Mouse (Mus musculus) spleen, adult 2 months (tissue): Measurements from ENCODE around the gene Rap1a.

ENCODE experiments used
- CTCF ChIP-seq: fragments of 200-500 bp; IDR thresholded peaks from 2 replicates; pipeline ENCODE4 v1.5.1; 2011; ENCODE audit warnings: mild to moderate bottlenecking, inconsistent platforms; ENCODE audit not compliant: insufficient read depth, insufficient read length, insufficient replicate concordance; ENCODE audit errors: extremely low read depth
- POLR2A ChIP-seq: fragments of 200-500 bp; IDR thresholded peaks from 2 replicates; pipeline ENCODE4 v1.6.1; 2011; ENCODE audit warnings: low read depth, low read length, inconsistent platforms

DNA sequence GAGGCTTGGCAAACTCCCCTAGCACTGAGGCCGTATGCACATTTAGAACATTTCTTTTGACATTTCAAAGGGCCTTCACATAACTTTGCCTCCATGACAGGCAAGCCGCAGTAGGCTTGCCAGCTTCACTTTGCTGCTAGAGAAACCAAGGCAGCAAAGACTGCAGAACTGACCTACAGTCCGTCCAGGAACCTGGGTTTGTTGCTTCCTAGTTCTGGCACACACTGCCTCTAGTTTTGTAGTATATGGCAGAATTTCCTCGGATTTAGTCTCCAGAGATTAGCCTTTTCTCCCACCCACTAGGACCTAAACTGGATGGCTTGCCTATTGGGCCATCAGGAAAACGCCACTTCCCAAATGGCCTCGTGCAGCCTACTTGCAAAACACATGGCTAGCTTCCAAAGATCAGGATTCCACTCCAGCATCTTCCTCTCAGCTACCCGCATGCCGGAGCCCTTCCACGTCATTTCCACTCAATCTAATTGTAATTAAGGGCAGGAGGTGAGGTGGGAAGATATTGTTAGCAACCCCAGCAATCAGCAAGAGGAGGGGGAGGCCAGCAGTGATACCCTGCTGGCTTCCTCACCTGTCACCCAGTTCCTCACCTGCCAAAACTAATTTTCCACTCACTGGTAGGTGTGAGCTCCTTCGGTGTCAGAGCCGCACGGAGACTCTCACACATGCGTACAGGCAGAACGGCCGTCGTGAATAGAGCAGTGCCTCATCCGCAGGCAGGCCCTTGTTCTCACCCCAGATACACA is 104.6 kb downstream of the Rap1a start:
- no peak for TF ChIP-seq POLR2A
- TF ChIP-seq CTCF = no peak
